Mouse (Mus musculus): Measurements from ENCODE around the gene Hibch. TPM values are rescaled to one million over a fixed set of nuclear protein-coding genes. Genes with fewer than 3 reads are reported as not detected.

Gene Hibch
- total RNA-seq (2023), result 10 to 100 TPM in 1 of 2 experiments, 1 to 10 TPM in 1; 9.8 to 12.4 TPM

GRCm38 (mm10) chr1:52844782-52845665 is at the start of gene Hibch:
Gene Hibch (plus strand): TSS chr1:52844929.

GRCm38 (mm10) chr1:52816910-52817812 is 27.6 kb upstream of the Hibch start, which contains the start of gene Inpp1:
Gene Inpp1 (minus strand): TSS chr1:52817688.

Other genes starting within 250 kb of the Hibch start
- 1 to 10 TPM; 8.0 to 8.9 TPM for gene Nemp2, start 214.2 kb upstream of the Hibch start, total RNA-seq (2023)
- 10 to 100 TPM; 32.5 to 46.2 TPM for gene Mfsd6, start 117.5 kb upstream of the Hibch start, total RNA-seq (2023)
- 10 to 100 TPM; 18.3 TPM for gene Inpp1, start 27.2 kb upstream of the Hibch start, total RNA-seq (2023)
- not detected for gene 1700019D03Rik, start 175.2 kb downstream of the Hibch start, total RNA-seq (2023)
- not detected for gene Mstn, start 216.7 kb downstream of the Hibch start, total RNA-seq (2023)

All from monocyte, adult 59 days (primary cell).